In the genomic region with DNA sequence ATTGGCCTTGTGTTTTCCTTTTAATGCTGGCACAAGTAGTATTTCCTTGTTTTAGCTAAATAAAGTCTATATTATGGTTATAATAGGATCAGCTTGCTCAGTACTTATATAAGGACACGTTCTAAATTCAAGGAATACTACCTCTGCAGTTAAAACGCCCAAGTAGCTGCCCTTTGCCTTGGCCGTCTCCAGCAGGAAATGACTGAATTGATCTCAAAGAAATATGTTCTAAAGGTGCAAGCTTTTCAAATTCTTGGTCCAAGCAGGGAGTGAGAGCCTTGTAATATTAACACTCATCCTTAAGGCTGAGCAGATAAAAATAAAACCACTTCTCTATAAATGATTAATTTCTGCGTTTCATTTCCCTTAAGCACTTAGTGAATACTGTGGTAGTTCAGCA, we compare ENCODE assay signal across 27 mouse cellular contexts. TPM values are rescaled to one million over a fixed set of nuclear protein-coding genes. Genes with fewer than 3 reads are reported as not detected.
DNase-seq lines count a peak whose midpoint lies in the region; ATAC-seq and TF ChIP-seq lines count a peak whose summit lies in the region.
"Had no signal": no experiment of that assay in that cellular context is flagged by ENCODE, and none has a peak within 500 bp of the region (broad histone marks: within the 10 kb centered on the region; RNA-seq: fewer than 3 reads in every experiment).

No protein-coding gene starts in this region.

- no peak overlapping the region for H3K9ac ChIP-seq in intestine, postnatal 0 days (ENCODE audit: low read depth, low read length)
- H3K9ac ChIP-seq in intestine, embryonic 16.5 days (ENCODE audit: low read depth, low read length), result no peak overlapping the region
- H3K9ac ChIP-seq: embryonic facial prominence, embryonic 13.5 days; forebrain, embryonic 12.5 days; forebrain, embryonic 15.5 days; heart, embryonic 12.5 days; heart, embryonic 15.5 days; hindbrain, embryonic 13.5 days had no signal

- no peaks in the 10 kb centered on the region; the same call in none of the 2 replicates for H3K4me1 ChIP-seq in intestine, postnatal 0 days (replicated peaks; ENCODE audit: control insufficient read depth, insufficient read depth, low read length)
- H3K4me1 ChIP-seq in intestine, embryonic 16.5 days (ENCODE audit: control insufficient read depth, insufficient read depth, low read length), result no peaks in the 10 kb centered on the region; the same call in 1 of the 2 replicates
- peaks cover 77% of the 10 kb centered on the region for H3K4me1 ChIP-seq in bone marrow macrophage, adult 2 months (ENCODE audit: control insufficient read depth, insufficient read depth, low read length)
- H3K4me1 ChIP-seq in small intestine, adult 2 months (ENCODE audit: control insufficient read depth, insufficient read depth, insufficient read length, low read length), result peaks cover 25% of the 10 kb centered on the region; the same call in 1 of the 2 replicates
- H3K4me1 ChIP-seq in cerebellum, adult 2 months (ENCODE audit: control insufficient read depth, insufficient read depth, low read length), result peaks cover 4% of the 10 kb centered on the region
- H3K4me1 ChIP-seq: forebrain, embryonic 12.5 days; forebrain, embryonic 15.5 days; hindbrain, embryonic 10.5 days; hindbrain, embryonic 13.5 days had no signal

- H3K9me3 ChIP-seq in intestine, postnatal 0 days (ENCODE audit: control insufficient read depth), result no peaks in the 10 kb centered on the region
- H3K9me3 ChIP-seq in intestine, embryonic 16.5 days (ENCODE audit: control insufficient read depth, low read length), result no peaks in the 10 kb centered on the region
- H3K9me3 ChIP-seq: embryonic facial prominence, embryonic 10.5 days; embryonic facial prominence, embryonic 13.5 days; forebrain, embryonic 12.5 days; forebrain, embryonic 15.5 days; heart, embryonic 12.5 days; heart, embryonic 15.5 days; hindbrain, embryonic 10.5 days; hindbrain, embryonic 13.5 days had no signal

- TF ChIP-seq POLR2A in bone marrow macrophage, adult 2 months (IDR thresholded peaks at IDR 0.05; ENCODE audit: borderline replicate concordance, low read depth, low read length), result no peak
- TF ChIP-seq POLR2A in small intestine, adult 2 months (IDR thresholded peaks at IDR 0.05; ENCODE audit: low read depth, low read length), result no peak
- TF ChIP-seq POLR2A in cerebellum, adult 2 months (IDR thresholded peaks at IDR 0.05; ENCODE audit: borderline replicate concordance, insufficient read depth, low read length), result no peak

- no peak for TF ChIP-seq CTCF in intestine, postnatal 0 days (IDR thresholded peaks at IDR 0.05; ENCODE audit: low read depth)
- no peak for TF ChIP-seq CTCF in bone marrow macrophage, adult 2 months (IDR thresholded peaks at IDR 0.05; ENCODE audit: low read depth, low read length)
- TF ChIP-seq CTCF in small intestine, adult 2 months (IDR thresholded peaks at IDR 0.05; ENCODE audit: extremely low read depth, insufficient read length, insufficient replicate concordance, low read depth, low read length), result no peak
- TF ChIP-seq CTCF in cerebellum, adult 2 months (IDR thresholded peaks at IDR 0.05; ENCODE audit: borderline replicate concordance, insufficient read depth, low read depth, low read length), result no peak

- H3K4me2 ChIP-seq in intestine, postnatal 0 days (replicated peaks; ENCODE audit: low read depth), result no peak overlapping the region
- H3K4me2 ChIP-seq in intestine, embryonic 16.5 days (ENCODE audit: low read depth, low read length), result no peak overlapping the region
- H3K4me2 ChIP-seq: embryonic facial prominence, embryonic 13.5 days; forebrain, embryonic 12.5 days; forebrain, embryonic 15.5 days; heart, embryonic 12.5 days; heart, embryonic 15.5 days; hindbrain, embryonic 13.5 days had no signal

- no peak overlapping the region for H3K4me3 ChIP-seq in intestine, postnatal 0 days (ENCODE audit: low read depth, low read length)
- no peak overlapping the region for H3K4me3 ChIP-seq in intestine, embryonic 16.5 days (ENCODE audit: low read length)
- H3K4me3 ChIP-seq in bone marrow macrophage, adult 2 months (ENCODE audit: insufficient read depth, low read length), result no peak overlapping the region
- H3K4me3 ChIP-seq in small intestine, adult 2 months (ENCODE audit: low read depth, low read length), result no peak overlapping the region
- no peak overlapping the region for H3K4me3 ChIP-seq in cerebellum, adult 2 months (replicated peaks; ENCODE audit: insufficient read depth, low read depth, low read length)
- H3K4me3 ChIP-seq: embryonic facial prominence, embryonic 10.5 days; embryonic facial prominence, embryonic 13.5 days; erythroblast, embryonic 14.5 days; forebrain, embryonic 12.5 days; forebrain, embryonic 15.5 days; heart, embryonic 12.5 days; heart, embryonic 15.5 days; hindbrain, embryonic 10.5 days; hindbrain, embryonic 13.5 days had no signal

- H3K27ac ChIP-seq in intestine, postnatal 0 days (ENCODE audit: low read depth, low read length), result peak overlapping the region; percentile 87; the same call in 1 of the 2 replicates
- no peak overlapping the region for H3K27ac ChIP-seq in intestine, embryonic 16.5 days (ENCODE audit: low read length)
- peak overlapping the region; percentile 98 for H3K27ac ChIP-seq in bone marrow macrophage, adult 2 months (ENCODE audit: insufficient read depth, low read depth, low read length)
- peak overlapping the region; percentile 53; the same call in 1 of the 2 replicates for H3K27ac ChIP-seq in small intestine, adult 2 months (ENCODE audit: insufficient read depth, low read depth, low read length)
- no peak overlapping the region for H3K27ac ChIP-seq in cerebellum, adult 2 months (ENCODE audit: insufficient read depth, low read length)
- H3K27ac ChIP-seq: embryonic facial prominence, embryonic 10.5 days; embryonic facial prominence, embryonic 13.5 days; forebrain, embryonic 12.5 days; forebrain, embryonic 15.5 days; heart, embryonic 15.5 days; hindbrain, embryonic 10.5 days; hindbrain, embryonic 13.5 days had no signal

- WGBS in intestine, postnatal 0 days, result 55% methylated on average over 4 of the region's 4 CpGs
- WGBS in intestine, embryonic 16.5 days, result 67% methylated on average over 4 of the region's 4 CpGs
- 41% methylated on average over 4 of the region's 4 CpGs for WGBS in small intestine, adult 2 months
- WGBS in cerebellum, adult 2 months, result 94% methylated on average over 4 of the region's 4 CpGs

- peaks cover 20% of the 10 kb centered on the region for H3K36me3 ChIP-seq in intestine, postnatal 0 days (ENCODE audit: control insufficient read depth, insufficient read depth)
- no peaks in the 10 kb centered on the region for H3K36me3 ChIP-seq in intestine, embryonic 16.5 days (ENCODE audit: control insufficient read depth, insufficient read depth, low read length)
- H3K36me3 ChIP-seq in small intestine, adult 2 months (ENCODE audit: control insufficient read depth, insufficient read depth, low read length), result peaks cover 8% of the 10 kb centered on the region
- H3K36me3 ChIP-seq: forebrain, embryonic 15.5 days had no signal

- peak; percentile 14; the same call in 1 of the 2 replicates for ATAC-seq in intestine, postnatal 0 days
- ATAC-seq in intestine, embryonic 16.5 days, result no peak
- ATAC-seq: activated CD4-positive, CD25-positive, alpha-beta regulatory T cell, adult 4 months; forebrain, embryonic 15.5 days had no signal

- H3K27me3 ChIP-seq in intestine, postnatal 0 days (replicated peaks; ENCODE audit: control insufficient read depth, insufficient read depth, low read length), result no peaks in the 10 kb centered on the region
- no peaks in the 10 kb centered on the region for H3K27me3 ChIP-seq in intestine, embryonic 16.5 days (replicated peaks; ENCODE audit: control insufficient read depth, insufficient read depth, low read length)
- no peaks in the 10 kb centered on the region for H3K27me3 ChIP-seq in small intestine, adult 2 months (ENCODE audit: control insufficient read depth, insufficient read depth, low read length)
- no peaks in the 10 kb centered on the region for H3K27me3 ChIP-seq in cerebellum, adult 2 months (ENCODE audit: control insufficient read depth, insufficient read depth, low read length)
- H3K27me3 ChIP-seq: embryonic facial prominence, embryonic 13.5 days; forebrain, embryonic 12.5 days; forebrain, embryonic 15.5 days; heart, embryonic 12.5 days; heart, embryonic 15.5 days; hindbrain, embryonic 13.5 days had no signal

- DNase-seq in kidney, adult 9 months, result peak; percentile 78
- no peak for DNase-seq in kidney, adult 11 months
- DNase-seq in cerebellum, adult 2 months, result no peak
- DNase-seq: adrenal gland, postnatal 25 days; cerebellum, adult 11 months; cerebellum, adult 8-10 months; cerebellum, postnatal 10 days; cerebellum, postnatal 36 days; embryo, embryonic 11 days; gastrocnemius, postnatal 25 days; heart, adult 18-20 months; heart, postnatal 10 days; heart, postnatal 36 days had no signal

RNA-seq across cellular contexts. Expression of a gene that starts 7.2 kb away (rescaled TPM):
- polyA plus RNA-seq in intestine, postnatal 0 days (2015; fragmentation: Nextera tagmentation; extraction: Ambion mirVana), result 191 and 206 TPM in 2 replicates
- polyA plus RNA-seq in intestine, embryonic 16.5 days (2015; fragmentation: Nextera tagmentation; extraction: Ambion mirVana), result 39.9 and 42.2 TPM in 2 replicates
- polyA plus RNA-seq in bone marrow macrophage, adult 2 months (2012; ENCODE audit: insufficient read depth, insufficient read length, missing spikeins), result 991 and 1,052 TPM in 2 replicates
- 17.9 and 21.7 TPM in 2 replicates for polyA plus RNA-seq in small intestine, adult 2 months (2012; rRNA removed)
- polyA plus RNA-seq in cerebellum, adult 2 months (2012; rRNA removed), result 16.6 and 18.1 TPM in 2 replicates

RNA-seq across cellular contexts. Expression of a gene that starts 30.4 kb away (rescaled TPM):
- 13.1 and 15.1 TPM in 2 replicates for polyA plus RNA-seq in intestine, postnatal 0 days (2015; fragmentation: Nextera tagmentation; extraction: Ambion mirVana)
- polyA plus RNA-seq in intestine, embryonic 16.5 days (2015; fragmentation: Nextera tagmentation; extraction: Ambion mirVana), result 5.7 and 5.8 TPM in 2 replicates
- 42.7 and 46.3 TPM in 2 replicates for polyA plus RNA-seq in bone marrow macrophage, adult 2 months (2012; ENCODE audit: insufficient read depth, insufficient read length, missing spikeins)
- 0.08 and 0.25 TPM in 2 replicates for polyA plus RNA-seq in small intestine, adult 2 months (2012; rRNA removed)
- polyA plus RNA-seq in cerebellum, adult 2 months (2012; rRNA removed), result 2.7 and 4.0 TPM in 2 replicates

RNA-seq across cellular contexts. Expression of a gene that starts 45.1 kb away (rescaled TPM):
- polyA plus RNA-seq in intestine, postnatal 0 days (2015; fragmentation: Nextera tagmentation; extraction: Ambion mirVana), result 3.2 and 3.5 TPM in 2 replicates
- polyA plus RNA-seq in intestine, embryonic 16.5 days (2015; fragmentation: Nextera tagmentation; extraction: Ambion mirVana), result 3.6 and 4.0 TPM in 2 replicates
- 4.4 and 5.0 TPM in 2 replicates for polyA plus RNA-seq in bone marrow macrophage, adult 2 months (2012; ENCODE audit: insufficient read depth, insufficient read length, missing spikeins)
- polyA plus RNA-seq in small intestine, adult 2 months (2012; rRNA removed), result 6.6 and 7.6 TPM in 2 replicates
- 0.41 and 0.68 TPM in 2 replicates for polyA plus RNA-seq in cerebellum, adult 2 months (2012; rRNA removed)
- polyA plus RNA-seq: activated CD4-positive, CD25-positive, alpha-beta regulatory T cell, adult 4 months; erythroblast, embryonic 14.5 days had no signal

Comparison
In these comparisons a context has a peak if more than half of its experiments do, and no peak if none do; other contexts are left out.
1. H3K27ac ChIP-seq: peak in intestine, postnatal 0 days (single experiment), bone marrow macrophage, adult 2 months (single experiment) and small intestine, adult 2 months (single experiment); none in intestine, embryonic 16.5 days (single experiment) and cerebellum, adult 2 months (single experiment).